Mouse (Mus musculus): ENCODE results near the gene Tet2.
A peak's percentile ranks its signal among the peaks of the same experiment; 100 is the strongest.

Gene Tet2

GRCm38 (mm10) chr3:133516137-133516536 is 28.8 kb downstream of the Tet2 start:
- DNase-seq: peak; percentile 55

- DNase-seq: no peak
Observed at GRCm38 (mm10) chr3:133515204-133515969, 29.6 kb downstream of the Tet2 start.

GRCm38 (mm10) chr3:133514290-133514689 is 30.6 kb downstream of the Tet2 start:
- DNase-seq: no peak

GRCm38 (mm10) chr3:133513475-133513874 is 31.5 kb downstream of the Tet2 start:
- DNase-seq: no peak

- no peak for DNase-seq
Observed at GRCm38 (mm10) chr3:133510368-133510767, 34.6 kb downstream of the Tet2 start.

DNA sequence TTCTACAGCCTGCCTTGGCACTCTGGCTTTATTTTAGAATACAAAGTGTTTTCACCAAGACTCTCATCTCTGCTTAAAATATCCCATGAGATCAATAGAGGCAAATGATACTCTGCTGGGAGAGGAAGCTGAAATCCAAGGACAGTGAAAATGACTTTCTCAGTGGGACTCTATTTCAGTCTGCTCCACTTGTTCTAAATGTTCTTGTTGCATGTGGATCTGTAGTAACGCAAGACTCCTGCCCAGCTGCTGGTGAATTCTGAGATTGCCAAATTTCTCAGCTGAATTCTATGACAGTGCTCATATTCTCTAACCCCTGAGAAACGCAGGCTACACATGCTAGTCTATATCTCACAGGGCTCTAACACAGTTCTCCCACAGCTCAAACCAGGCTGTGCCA is 35.1 kb downstream of the Tet2 start:
- no peak for DNase-seq

DNA sequence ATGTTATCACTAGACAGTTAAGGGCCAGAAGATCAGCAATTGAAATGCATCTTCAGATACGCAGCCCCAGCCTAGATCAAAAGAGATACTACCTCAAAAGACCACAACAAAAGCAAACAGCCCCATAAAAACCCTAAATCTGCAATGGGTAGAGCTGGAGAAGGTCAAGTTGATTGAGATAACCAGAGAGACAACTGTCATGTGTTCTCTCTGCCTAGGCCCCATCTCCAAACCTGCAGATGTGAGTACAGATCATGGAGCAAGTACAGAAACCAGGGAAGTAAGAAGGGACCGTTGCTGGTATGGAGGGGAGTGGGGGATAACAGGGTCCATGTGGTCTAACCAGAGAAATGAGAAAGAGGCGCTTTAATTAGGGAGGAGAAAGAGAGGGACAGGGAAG is 36.1 kb downstream of the Tet2 start:
- no peak for DNase-seq

- no peak for DNase-seq
Observed at GRCm38 (mm10) chr3:133506289-133506954, 38.5 kb downstream of the Tet2 start.

DNA sequence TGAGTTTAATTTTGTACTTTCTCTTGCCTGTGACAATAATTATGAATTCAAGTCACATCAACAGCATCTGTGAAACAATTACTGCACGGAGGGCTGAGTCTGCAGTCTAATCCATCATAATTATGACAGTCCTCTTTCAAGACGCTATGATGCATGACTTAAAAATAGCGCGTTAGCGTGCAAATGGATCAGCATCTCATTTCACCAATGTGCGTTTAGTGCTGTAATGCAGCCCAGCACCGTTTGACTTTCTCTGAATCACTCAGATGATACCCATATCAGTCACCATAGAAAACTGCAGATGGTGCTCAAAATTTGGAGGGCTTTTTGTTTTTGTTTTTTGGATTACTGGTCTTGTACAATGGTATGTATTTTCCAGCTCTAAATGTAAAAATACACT is 48.0 kb downstream of the Tet2 start:
- DNase-seq: no peak

DNA sequence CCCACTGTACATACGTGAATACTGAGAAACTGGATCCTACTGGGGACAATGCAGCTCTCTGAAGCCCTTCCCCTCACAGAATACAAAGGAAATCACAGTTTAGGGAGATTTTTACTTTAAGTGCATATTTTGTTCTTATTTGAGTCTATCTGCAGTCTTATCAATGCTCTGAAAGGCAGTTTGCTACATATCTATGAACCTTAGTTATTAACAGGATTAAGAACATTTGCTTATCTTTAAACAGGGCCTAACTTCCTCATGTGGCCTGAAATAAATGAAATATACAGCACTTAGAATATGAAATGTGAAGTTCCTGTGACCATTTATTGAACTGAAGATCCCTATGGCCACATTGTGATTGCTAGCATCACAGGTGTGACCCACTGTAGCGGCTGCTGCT is 53.6 kb downstream of the Tet2 start:
- DNase-seq: no peak

DNA sequence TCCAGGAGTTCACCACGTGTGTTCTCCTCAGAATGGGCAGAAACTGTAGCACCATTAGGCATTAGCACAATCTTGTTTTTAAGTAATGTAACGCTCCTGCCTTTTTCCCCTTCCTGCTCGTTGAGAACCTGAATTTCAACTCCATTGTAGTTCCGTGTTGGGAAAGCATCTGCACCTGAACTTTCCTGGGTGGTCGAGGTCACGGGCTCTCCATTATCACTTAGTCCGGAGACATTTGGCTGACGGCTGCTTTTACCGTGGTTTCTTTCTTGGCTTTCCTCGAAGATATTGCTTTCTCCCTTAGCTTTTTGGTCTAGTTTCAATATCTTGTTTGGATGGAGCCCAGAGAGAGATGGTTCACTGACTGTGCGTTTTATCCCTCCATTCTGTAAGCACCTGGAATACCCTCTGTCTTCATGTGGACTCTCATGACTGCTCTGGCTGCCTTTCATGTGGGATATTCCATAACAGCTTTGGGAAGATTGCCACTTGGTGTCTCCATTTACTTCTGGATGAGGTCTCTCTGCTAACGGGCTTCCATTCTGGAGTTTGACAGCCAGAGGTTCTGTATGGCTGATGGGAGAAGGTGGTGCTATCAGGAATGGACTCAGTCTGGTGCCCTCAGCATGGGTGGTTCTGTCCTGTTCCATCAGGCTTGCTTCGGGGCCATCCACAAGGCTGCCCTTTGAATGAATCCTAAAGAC is 56.8 kb downstream of the Tet2 start:
- DNase-seq: no peak

GRCm38 (mm10) chr3:133482887-133483286 is 62.1 kb downstream of the Tet2 start:
- DNase-seq: no peak

DNA sequence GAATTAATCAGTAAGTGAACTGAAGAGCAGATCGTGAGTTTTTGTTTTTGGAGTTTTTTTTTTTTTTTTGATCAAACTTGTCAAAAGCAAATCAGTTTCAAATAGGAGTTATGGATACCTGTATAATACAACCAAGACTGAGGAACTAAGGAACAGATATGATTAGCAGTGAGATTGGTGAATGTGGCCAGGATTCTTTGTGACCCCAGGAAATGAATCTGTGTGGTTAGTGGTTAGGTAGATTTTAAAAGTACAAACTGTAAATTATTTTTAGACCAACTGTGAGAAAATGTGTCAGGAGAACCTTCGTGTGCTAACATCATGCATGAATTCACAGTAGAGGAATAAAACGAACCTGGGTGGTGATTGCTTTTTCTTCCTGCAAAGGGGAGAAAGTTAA is 66.0 kb downstream of the Tet2 start:
- DNase-seq: no peak

- no peak for DNase-seq
Observed at GRCm38 (mm10) chr3:133473781-133474180, 71.2 kb downstream of the Tet2 start.

- DNase-seq: peak; percentile 59
Observed at GRCm38 (mm10) chr3:133471101-133471500, 73.8 kb downstream of the Tet2 start.

GRCm38 (mm10) chr3:133468883-133469282 is 76.1 kb downstream of the Tet2 start:
- no peak for DNase-seq

DNA sequence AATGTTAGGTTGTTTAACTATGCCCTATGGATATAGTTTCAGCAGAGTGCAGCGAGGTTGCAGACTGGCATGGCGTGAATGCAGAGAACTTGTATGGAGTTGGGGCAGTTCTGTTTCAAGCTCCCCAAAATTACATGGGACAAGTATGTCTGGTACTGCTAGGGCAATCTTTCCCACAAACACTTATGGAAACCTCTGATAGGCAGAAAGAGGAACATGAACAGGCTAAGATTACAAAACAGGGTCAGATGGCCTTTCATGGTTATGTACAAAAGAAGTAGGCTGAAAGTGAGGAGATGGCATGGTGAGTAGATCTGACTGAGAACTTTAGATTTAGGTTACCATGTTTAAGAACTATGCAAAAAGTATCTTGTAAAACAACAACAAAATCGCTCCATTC is 81.7 kb downstream of the Tet2 start:
- no peak for DNase-seq

DNA sequence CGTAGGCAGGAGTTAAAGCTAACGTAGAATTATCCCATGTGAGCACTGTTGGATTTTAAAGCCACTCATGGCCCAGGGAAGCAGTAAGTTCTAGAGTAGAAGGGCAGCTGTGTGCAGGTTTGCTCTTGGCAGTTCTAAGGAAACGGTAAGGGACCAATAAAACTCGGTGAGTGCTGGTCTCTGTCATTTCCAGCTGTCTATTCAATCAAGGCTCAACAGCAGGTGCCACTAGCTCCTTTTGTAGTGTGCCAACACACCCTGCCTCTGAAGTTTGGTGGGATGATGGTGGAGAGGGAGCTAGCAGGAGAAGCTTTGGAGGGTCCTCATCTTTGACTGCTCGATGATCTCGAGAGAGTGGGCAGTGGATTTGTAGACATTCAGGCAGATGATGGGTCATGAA is 82.5 kb downstream of the Tet2 start:
- no peak for DNase-seq

DNA sequence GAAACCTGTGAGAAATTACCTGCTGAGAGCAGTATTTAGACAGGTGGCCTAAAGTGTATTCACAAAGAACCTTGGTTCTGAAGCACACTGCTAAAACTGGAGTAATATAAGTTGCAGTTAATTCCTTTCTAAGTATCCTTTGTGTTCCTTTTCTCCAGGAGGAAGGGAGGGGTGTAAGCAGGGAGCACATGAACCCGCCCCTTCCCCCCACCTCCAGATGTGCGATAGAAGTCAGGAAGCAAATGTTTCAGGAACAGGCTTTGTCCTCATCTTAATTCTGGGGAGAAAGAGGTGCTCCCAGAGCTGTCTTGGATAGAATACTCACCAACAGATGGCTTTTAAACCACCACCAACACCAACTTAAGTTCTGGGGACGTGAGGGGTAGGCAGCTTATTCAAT is 82.9 kb downstream of the Tet2 start:
- no peak for DNase-seq

DNA sequence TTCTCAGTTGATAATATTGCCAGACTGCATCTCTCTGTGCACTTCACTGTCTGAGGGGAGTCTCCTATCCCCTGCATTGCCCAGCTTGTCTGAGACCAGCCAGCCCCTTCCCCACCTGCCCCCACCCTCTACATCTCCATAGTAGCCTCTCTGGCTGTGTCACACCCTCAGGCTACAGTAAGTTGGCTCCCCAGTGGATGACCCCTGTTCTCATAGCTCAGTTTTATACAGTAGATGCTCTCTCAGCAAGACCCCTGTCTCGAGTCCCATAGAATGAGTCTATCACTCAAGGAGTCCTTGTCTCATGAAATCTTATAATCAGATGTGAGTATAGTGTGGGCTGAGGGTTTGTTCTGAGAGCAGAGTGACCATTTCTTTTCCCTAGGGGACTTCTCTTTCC is 85.8 kb downstream of the Tet2 start:
- no peak for DNase-seq

GRCm38 (mm10) chr3:133453896-133454295 is 91.0 kb downstream of the Tet2 start:
- no peak for DNase-seq

DNA sequence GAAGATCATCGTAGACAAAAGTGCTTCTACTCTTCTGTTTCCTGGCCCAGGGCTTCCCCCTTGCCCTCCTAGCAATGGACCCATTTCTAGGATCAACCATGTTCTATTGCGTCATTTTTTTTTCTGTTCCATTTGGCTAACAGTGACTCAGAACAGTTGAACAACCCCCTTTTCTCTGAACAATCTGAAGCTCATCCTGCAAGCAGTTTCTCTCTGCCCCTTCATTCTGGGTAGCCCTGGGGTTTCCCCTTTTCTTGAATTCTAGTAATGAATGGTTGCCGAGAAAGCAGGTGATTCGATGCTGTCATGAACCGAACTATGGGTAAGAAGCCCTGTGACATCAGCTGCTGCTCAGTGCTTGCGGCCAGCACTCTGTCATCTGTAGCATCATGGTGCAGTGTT is 108.0 kb downstream of the Tet2 start:
- no peak for DNase-seq

DNA sequence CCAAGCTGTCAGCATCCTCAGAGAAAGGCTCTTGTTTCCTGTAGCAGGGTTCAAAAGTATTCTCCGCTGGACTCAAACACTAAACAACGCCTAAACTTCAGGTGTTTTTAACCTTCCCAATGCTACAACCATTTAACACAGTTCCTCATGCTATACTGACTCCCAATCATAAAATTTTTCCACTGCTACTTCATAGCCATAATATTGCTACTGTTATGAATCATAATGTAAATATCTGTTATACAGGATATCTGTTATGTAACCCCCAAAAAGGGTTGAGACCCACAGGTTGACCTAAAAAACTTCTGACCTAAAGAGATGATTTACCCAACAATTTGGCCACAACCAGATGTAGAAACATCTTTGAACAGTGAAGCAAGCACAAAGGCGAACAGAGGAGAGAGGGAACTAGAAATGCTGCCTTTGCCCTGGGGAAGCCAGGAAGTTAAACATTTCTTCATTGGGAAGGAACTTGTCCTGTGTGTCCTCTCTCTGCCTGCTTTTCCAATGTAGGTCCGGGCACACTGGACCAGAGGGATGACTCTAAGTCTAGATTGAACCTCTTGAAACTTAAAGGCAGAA is 108.6 kb downstream of the Tet2 start:
- no peak for DNase-seq

GRCm38 (mm10) chr3:133435774-133436148 is 109.2 kb downstream of the Tet2 start:
- DNase-seq: no peak

Data from cerebellum, adult 11-12 months (tissue).